8 mouse cellular contexts compared by ENCODE assay signal in the genomic region with DNA sequence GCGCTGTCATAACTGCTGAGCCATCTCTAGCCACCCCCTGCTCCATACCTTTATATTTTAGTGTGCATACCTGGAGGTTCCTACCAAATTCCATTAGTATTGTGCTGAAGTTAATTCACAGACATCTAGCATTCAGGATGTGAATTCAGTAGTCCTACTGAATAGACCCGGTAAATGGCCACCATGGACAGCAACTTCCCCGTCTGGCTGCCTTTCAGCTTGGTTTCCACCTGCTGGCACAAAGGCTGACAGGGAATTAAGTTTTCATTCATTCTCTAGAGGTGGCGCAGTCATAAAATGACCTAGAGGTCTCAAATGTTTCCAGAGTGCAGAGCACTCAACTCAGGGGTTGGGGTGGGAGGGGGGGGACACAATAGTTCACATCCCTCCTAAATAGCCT.
DNase-seq lines count a peak whose midpoint lies in the region.
"Had no signal": no experiment of that assay in that cellular context is flagged by ENCODE, and none has a peak within 500 bp of the region (broad histone marks: within the 10 kb centered on the region; RNA-seq: fewer than 3 reads in every experiment).

No protein-coding gene starts in this region.

- peak; percentile 29 to 55 for DNase-seq in heart, postnatal 14 days
- no peak for DNase-seq in heart, postnatal 36 days
- DNase-seq in lung, postnatal 10 days, result peak; percentile 7
- DNase-seq in lung, postnatal 4 days, result no peak
- DNase-seq in embryo, embryonic 10.5 days (ENCODE audit: low spot score), result peak; percentile 75
- peak; percentile 36 for DNase-seq in retina, postnatal 1 day
- no peak for DNase-seq in cerebellum, postnatal 4 days (ENCODE audit: low spot score in 2 of 2)
- DNase-seq: thymus, adult 2 months had no signal

- intact Hi-C loops in heart, postnatal 14 days (cut with DNase I), result no loop called here
- intact Hi-C loops in heart, postnatal 36 days (cut with DNase I), result loop anchor here (10.0 kb wide), 1 partner anchor 208 kb away; no protein-coding TSS in a partner anchor

Comparison
In these comparisons a context has a peak if more than half of its experiments do, and no peak if none do; other contexts are left out.
1. DNase-seq: peak in heart, postnatal 14 days (2 of 2), lung, postnatal 10 days (single experiment), embryo, embryonic 10.5 days (single experiment) and retina, postnatal 1 day (single experiment); none in heart, postnatal 36 days (0 of 2), lung, postnatal 4 days (0 of 2) and cerebellum, postnatal 4 days (0 of 2).